Mouse (Mus musculus): ENCODE results near the gene Dtnb. TPM values are rescaled to one million over a fixed set of nuclear protein-coding genes. Genes with fewer than 3 reads are reported as not detected.

The Dtnb gene
- polyA plus RNA-seq, 1 experiment from 2014 or later = 110 TPM

DNA sequence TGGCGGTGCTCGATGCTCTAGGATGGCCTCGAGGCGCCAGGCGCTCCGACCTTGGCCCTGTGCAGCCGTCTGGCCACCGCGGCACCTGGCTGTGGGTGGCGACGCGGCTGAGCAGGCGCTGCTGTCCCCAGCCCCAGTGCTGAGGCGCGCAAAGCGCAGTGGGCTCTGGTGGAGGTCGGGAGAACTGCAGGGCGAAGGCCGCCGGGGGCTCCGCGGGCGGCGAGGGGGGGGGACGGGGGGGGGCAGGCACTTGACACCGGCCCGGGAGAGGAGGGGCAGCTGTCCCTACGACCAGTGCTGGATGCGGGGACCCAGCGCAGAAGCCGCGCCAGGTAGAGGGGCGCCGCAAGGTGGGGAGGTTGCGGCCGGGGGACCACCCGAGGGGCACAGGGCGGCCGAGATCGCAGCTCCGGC is 234.1 kb downstream of the Dtnb start:
- CTCF ChIA-PET = interaction anchor here (0.8 kb wide), 1 partner anchor 10 kb away, joined by 3 read pairs; no protein-coding TSS in a partner anchor
- no peak for DNase-seq (ENCODE audit: low read depth, low spot score)
- no peak for TF ChIP-seq CTCF (IDR thresholded peaks at IDR 0.05)
- in situ Hi-C loops (cut with MboI; ENCODE audit: low pct_unique_long_range_greater_than_20kb) = loop anchor here (10.0 kb wide), 1 partner anchor 111 kb away; no protein-coding TSS in a partner anchor
- H3K27me3 ChIP-seq = no peaks in the 10 kb centered on the region
- POLR2A ChIA-PET = no interaction called here
- peak; percentile 79 for ATAC-seq

- CTCF ChIA-PET = no interaction called here
- POLR2A ChIA-PET = no interaction called here
Measured at GRCm38 (mm10) chr12:3806703-3807547, 234.7 kb downstream of the Dtnb start.

GRCm38 (mm10) chr12:3807548-3808395 is 235.6 kb downstream of the Dtnb start:
- DNase-seq (ENCODE audit: low read depth, low spot score) (no peak), ATAC-seq (peak; percentile 24)
- H3K27me3 ChIP-seq = no peaks in the 10 kb centered on the region
- TF ChIP-seq CTCF (IDR thresholded peaks at IDR 0.05) = no peak
- ChIA-PET POLR2A (no interaction called here), CTCF (interaction anchor here (1.4 kb wide), 1 partner anchor 24 kb away, joined by 3 read pairs; no protein-coding TSS in a partner anchor)
- in situ Hi-C loops (cut with MboI; ENCODE audit: low pct_unique_long_range_greater_than_20kb) = loop anchor here (10.0 kb wide), 1 partner anchor 113 kb away; no protein-coding TSS in a partner anchor

More at GRCm38 (mm10) chr12:3806703-3807547, 234.7 kb downstream of the Dtnb start:
- H3K27me3 ChIP-seq = no peaks in the 10 kb centered on the region
- no peak for TF ChIP-seq CTCF (IDR thresholded peaks at IDR 0.05)
- in situ Hi-C loops (cut with MboI; ENCODE audit: low pct_unique_long_range_greater_than_20kb) = loop anchor here (10.0 kb wide), 1 partner anchor 112 kb away; no protein-coding TSS in a partner anchor
- DNase-seq (ENCODE audit: low read depth, low spot score) (no peak), ATAC-seq (peak; percentile 52)

DNA sequence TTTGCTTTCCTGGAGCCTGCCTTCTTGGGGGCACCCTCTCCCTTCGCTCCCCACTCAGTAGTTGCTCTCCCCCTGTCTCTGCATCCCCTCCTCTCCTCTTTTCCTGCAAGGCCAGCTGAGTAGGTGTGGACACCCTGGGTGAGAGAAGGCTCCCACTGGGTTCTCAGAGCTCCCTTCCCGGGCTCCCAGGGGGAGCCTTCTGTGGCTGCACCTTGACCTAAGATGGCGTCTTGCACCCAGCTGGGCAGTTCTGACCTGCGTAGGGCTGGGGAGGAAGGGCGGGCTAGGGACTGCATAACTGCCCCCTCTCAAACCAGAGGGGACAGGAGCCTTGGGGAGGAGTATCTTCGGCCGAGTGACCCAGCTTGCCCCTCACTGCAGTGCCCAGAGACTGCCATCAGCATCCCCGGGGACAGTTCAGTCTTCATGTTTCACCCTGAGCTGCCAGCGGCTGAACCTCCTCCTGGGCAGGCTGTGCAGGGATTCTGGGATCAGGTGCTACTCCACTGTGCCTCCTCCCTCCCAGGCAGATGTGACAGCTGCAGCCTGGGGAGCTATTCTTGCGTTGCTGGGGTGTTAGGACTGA is 236.3 kb downstream of the Dtnb start:
- no peak for DNase-seq (ENCODE audit: low read depth, low spot score)
- no peak for ATAC-seq
- ChIA-PET CTCF (interaction anchor here (1.4 kb wide), 1 partner anchor 23 kb away, joined by 3 read pairs; no protein-coding TSS in a partner anchor), POLR2A (interaction anchor here (1.4 kb wide), 1 partner anchor 10 kb away, joined by 4 read pairs; no protein-coding TSS in a partner anchor)
- H3K27me3 ChIP-seq = no peaks in the 10 kb centered on the region
- in situ Hi-C loops (cut with MboI; ENCODE audit: low pct_unique_long_range_greater_than_20kb) = loop anchor here (10.0 kb wide), 1 partner anchor 114 kb away; no protein-coding TSS in a partner anchor
- no peak for TF ChIP-seq CTCF (IDR thresholded peaks at IDR 0.05)

DNA sequence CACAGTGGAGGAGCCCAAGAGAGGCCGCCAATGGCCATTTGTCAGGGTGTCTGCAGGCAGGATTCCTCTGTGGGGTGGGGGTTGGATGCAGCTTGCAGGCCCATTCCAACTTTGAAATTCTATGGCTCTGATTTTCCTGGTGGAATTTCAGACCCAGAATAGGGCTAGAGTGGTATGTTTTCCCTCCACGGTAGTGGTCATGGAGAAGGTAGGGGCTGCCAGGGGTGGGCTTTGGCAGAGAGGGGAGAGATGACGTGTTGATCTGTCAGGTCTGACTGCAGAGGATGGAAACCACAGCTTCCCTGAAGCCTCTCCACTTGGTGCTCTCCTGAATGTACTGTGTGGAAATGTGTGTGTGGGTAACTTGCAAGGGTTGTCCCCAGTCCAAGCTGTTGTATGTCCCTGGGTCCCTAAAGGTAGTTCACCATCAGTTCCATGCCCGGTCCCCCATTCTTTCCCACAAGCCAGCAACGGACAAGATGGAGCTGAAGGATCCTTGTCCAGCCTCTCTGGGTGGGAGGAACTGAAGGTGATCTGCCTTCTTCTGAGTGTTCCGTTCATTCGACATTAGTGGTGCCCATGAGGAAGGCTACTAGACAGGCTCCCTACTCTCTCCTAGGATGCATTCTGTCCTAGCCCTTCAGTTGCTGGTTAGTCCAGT is 237.5 kb downstream of the Dtnb start:
- TF ChIP-seq CTCF (IDR thresholded peaks at IDR 0.05) = no peak
- ChIA-PET POLR2A (interaction anchor here (0.6 to 1.4 kb wide), 2 partner anchors 8 to 22 kb away, joined by 4 read pairs; no protein-coding TSS in a partner anchor), CTCF (interaction anchor here (1.4 kb wide), 1 partner anchor 22 kb away, joined by 3 read pairs; no protein-coding TSS in a partner anchor)
- ATAC-seq (no peak), DNase-seq (ENCODE audit: low read depth, low spot score) (no peak)
- in situ Hi-C loops (cut with MboI; ENCODE audit: low pct_unique_long_range_greater_than_20kb) = loop anchor here (10.0 kb wide), 1 partner anchor 115 kb away; no protein-coding TSS in a partner anchor
- H3K27me3 ChIP-seq = no peaks in the 10 kb centered on the region

DNA sequence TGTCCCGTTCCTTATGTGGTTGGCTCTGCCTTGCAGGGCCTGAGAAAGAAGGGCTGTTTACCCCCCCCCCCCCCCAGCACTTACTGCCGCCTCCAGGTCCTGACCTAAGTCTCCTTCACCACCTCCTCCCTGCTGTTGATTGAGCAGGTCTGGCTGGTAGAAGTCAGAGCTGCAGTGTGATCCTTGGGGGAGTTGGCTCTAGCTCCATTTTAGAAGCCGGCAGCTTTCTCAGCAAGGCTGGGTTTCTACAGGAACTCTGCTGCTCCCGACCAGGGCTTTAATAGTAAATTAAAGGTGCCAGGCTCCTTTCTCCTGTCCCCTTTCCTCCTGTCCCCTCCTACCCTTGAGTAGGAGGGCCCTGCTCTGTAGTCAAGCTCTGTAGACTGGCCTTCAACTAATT is 238.3 kb downstream of the Dtnb start:
- no peak for ATAC-seq
- TF ChIP-seq CTCF (IDR thresholded peaks at IDR 0.05) = no peak
- CTCF ChIA-PET = interaction anchor here (0.8 kb wide), 1 partner anchor 31 kb away, joined by 4 read pairs; no protein-coding TSS in a partner anchor
- H3K27me3 ChIP-seq = no peaks in the 10 kb centered on the region
- POLR2A ChIA-PET = interaction anchor here (0.7 kb wide), 1 partner anchor 15 kb away, joined by 4 read pairs; no protein-coding TSS in a partner anchor
- DNase-seq (ENCODE audit: low read depth, low spot score) = no peak
- in situ Hi-C loops (cut with MboI; ENCODE audit: low pct_unique_long_range_greater_than_20kb) = no loop called here

DNA sequence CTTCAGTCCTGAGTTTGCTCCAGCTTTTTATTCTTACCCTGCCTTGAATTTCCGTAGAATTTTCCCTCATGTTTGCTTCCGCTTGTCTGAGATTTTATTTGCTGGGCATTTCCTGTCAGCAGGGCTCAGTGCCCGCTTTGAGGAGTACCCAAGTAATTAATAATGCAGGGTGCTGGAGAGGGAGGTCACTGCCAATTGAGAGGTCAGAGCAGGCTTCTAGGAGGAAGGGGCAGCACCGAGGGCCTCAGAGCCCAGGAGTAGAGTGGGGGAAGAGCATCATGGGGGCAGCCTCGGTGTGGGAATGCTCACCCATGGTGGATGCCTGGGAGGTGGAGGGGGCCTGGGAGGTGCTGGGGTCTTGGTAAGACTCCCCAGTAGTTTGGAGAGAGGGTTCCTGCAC is 239.4 kb downstream of the Dtnb start:
- no peak for DNase-seq (ENCODE audit: low read depth, low spot score)
- in situ Hi-C loops (cut with MboI; ENCODE audit: low pct_unique_long_range_greater_than_20kb) = no loop called here
- ChIA-PET CTCF (no interaction called here), POLR2A (interaction anchor here (0.6 kb wide), 1 partner anchor 28 kb away, joined by 3 read pairs; no protein-coding TSS in a partner anchor)
- H3K27me3 ChIP-seq = no peaks in the 10 kb centered on the region
- TF ChIP-seq CTCF (IDR thresholded peaks at IDR 0.05) = no peak
- no peak for ATAC-seq

DNA sequence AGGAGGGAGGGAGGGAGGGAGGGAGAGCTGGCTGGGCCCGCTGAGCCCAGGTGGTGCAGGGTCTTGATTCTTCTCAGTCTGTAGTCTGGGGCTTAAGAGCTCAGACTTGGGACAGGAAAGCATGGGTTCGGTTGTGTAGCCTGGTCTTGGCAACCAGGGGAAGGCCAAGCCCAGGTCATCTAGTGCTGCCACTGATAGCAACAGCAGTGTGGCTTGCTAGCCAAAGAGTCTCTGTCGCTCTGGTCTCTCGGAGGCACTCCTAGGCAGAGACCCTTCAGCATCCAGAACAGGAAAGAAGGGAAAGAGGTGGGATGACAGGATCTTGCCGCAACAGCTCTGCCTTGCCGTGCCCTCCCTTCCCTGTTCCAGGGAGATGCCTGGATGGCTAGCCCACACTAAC is 240.1 kb downstream of the Dtnb start:
- ATAC-seq (no peak), DNase-seq (ENCODE audit: low read depth, low spot score) (no peak)
- in situ Hi-C loops (cut with MboI; ENCODE audit: low pct_unique_long_range_greater_than_20kb) = no loop called here

DNA sequence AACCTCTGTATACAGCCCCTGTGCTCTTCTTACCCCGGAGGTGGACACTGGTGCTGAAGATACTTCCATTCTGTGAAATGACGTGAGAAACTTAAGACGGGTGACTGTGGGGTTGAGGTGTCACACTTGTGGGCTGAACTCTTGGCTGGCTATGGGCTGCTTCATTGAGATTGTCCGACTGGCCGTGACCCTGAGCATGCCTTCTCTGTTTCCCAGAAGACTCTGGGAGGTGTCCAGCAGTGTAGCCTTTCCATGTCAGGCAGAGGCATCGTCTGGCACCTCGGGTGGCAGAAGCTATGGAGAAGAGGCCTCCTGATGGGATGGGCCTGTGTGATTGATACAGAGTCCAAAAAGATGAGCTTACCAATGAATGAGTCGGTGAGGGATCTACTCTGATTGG is 241.0 kb downstream of the Dtnb start:
- no peak for DNase-seq (ENCODE audit: low read depth, low spot score)
- in situ Hi-C loops (cut with MboI; ENCODE audit: low pct_unique_long_range_greater_than_20kb) = no loop called here
- ATAC-seq = no peak
- CTCF ChIA-PET = no interaction called here
- no peaks in the 10 kb centered on the region for H3K27me3 ChIP-seq
- POLR2A ChIA-PET = no interaction called here
- no peak for TF ChIP-seq CTCF (IDR thresholded peaks at IDR 0.05)

More for the DNA sequence above, 240.1 kb downstream of the Dtnb start:
- no peaks in the 10 kb centered on the region for H3K27me3 ChIP-seq
- CTCF ChIA-PET = no interaction called here
- POLR2A ChIA-PET = interaction anchor here (0.6 kb wide), 1 partner anchor 27 kb away, joined by 3 read pairs; no protein-coding TSS in a partner anchor
- TF ChIP-seq CTCF (IDR thresholded peaks at IDR 0.05) = no peak

All from Patski (cell line).